Mouse (Mus musculus) bone marrow macrophage, adult 2 months (primary cell): ENCODE data around the gene Pam16.

Experiments used
- CTCF ChIP-seq: IDR thresholded peaks from 2 replicates; pipeline ENCODE4 v1.5.1; 2012; ENCODE audit warnings: low read depth, mild to moderate bottlenecking, low read length, moderate library complexity
- POLR2A ChIP-seq: IDR thresholded peaks from 2 replicates; pipeline ENCODE4 v1.6.1; 2012; ENCODE audit warnings: mild to moderate bottlenecking, low read depth, low read length, borderline replicate concordance

- TF ChIP-seq POLR2A = no peak
- no peak for TF ChIP-seq CTCF
Measured at GRCm38 (mm10) chr16:4598041-4598440, 26.7 kb downstream of the Pam16 start.
